Mouse (Mus musculus): ENCODE data around the gene Gm20662. TPM values are rescaled to one million over a fixed set of nuclear protein-coding genes. Genes with fewer than 3 reads are reported as not detected.

The Gm20662 gene
- polyA plus RNA-seq, 1 experiment from 2014 or later: 0.67 TPM

GRCm38 (mm10) chr9:108067900-108068299 is 71.8 kb downstream of the Gm20662 start:
- no peaks in the 10 kb centered on the region for H3K9me3 ChIP-seq (ENCODE audit: control insufficient read depth, low read length)
- peak; percentile 44; the same call in 1 of the 2 replicates for ATAC-seq
- no peaks in the 10 kb centered on the region for H3K4me1 ChIP-seq (replicated peaks; ENCODE audit: control insufficient read depth, insufficient read depth, low read length)
- H3K27ac ChIP-seq (ENCODE audit: low read length): no peak overlapping the region
- H3K36me3 ChIP-seq (ENCODE audit: control insufficient read depth, insufficient read depth): no peaks in the 10 kb centered on the region
- no peak overlapping the region for H3K9ac ChIP-seq (replicated peaks; ENCODE audit: low read depth, low read length)
- WGBS: 17% methylated on average over 8 of the region's 8 CpGs
- H3K27me3 ChIP-seq (replicated peaks; ENCODE audit: control insufficient read depth, insufficient read depth, low read length): no peaks in the 10 kb centered on the region
- no peak overlapping the region for H3K4me2 ChIP-seq (ENCODE audit: low read length)
- no peak overlapping the region for H3K4me3 ChIP-seq (replicated peaks; ENCODE audit: low read length)

- no peak for ATAC-seq
Observed at GRCm38 (mm10) chr9:108069007-108069406, 72.9 kb downstream of the Gm20662 start.

GRCm38 (mm10) chr9:108069529-108069928 is 73.4 kb downstream of the Gm20662 start:
- WGBS: 93% methylated on average over 7 of the region's 7 CpGs
- no peak overlapping the region for H3K27ac ChIP-seq (ENCODE audit: low read length)
- no peaks in the 10 kb centered on the region for H3K27me3 ChIP-seq (replicated peaks; ENCODE audit: control insufficient read depth, insufficient read depth, low read length)
- ATAC-seq: no peak
- H3K4me3 ChIP-seq (replicated peaks; ENCODE audit: low read length): no peak overlapping the region
- H3K9me3 ChIP-seq (ENCODE audit: control insufficient read depth, low read length): no peaks in the 10 kb centered on the region
- no peak overlapping the region for H3K9ac ChIP-seq (replicated peaks; ENCODE audit: low read depth, low read length)
- H3K4me1 ChIP-seq (replicated peaks; ENCODE audit: control insufficient read depth, insufficient read depth, low read length): no peaks in the 10 kb centered on the region
- no peak overlapping the region for H3K4me2 ChIP-seq (ENCODE audit: low read length)
- no peaks in the 10 kb centered on the region for H3K36me3 ChIP-seq (ENCODE audit: control insufficient read depth, insufficient read depth)

More at GRCm38 (mm10) chr9:108069007-108069406, 72.9 kb downstream of the Gm20662 start:
- no peak overlapping the region for H3K9ac ChIP-seq (replicated peaks; ENCODE audit: low read depth, low read length)
- H3K4me3 ChIP-seq (replicated peaks; ENCODE audit: low read length): no peak overlapping the region
- 95% methylated on average over 9 of the region's 9 CpGs for WGBS
- no peaks in the 10 kb centered on the region for H3K36me3 ChIP-seq (ENCODE audit: control insufficient read depth, insufficient read depth)
- no peak overlapping the region for H3K27ac ChIP-seq (ENCODE audit: low read length)
- H3K9me3 ChIP-seq (ENCODE audit: control insufficient read depth, low read length): no peaks in the 10 kb centered on the region
- no peak overlapping the region for H3K4me2 ChIP-seq (ENCODE audit: low read length)
- H3K27me3 ChIP-seq (replicated peaks; ENCODE audit: control insufficient read depth, insufficient read depth, low read length): no peaks in the 10 kb centered on the region
- no peaks in the 10 kb centered on the region for H3K4me1 ChIP-seq (replicated peaks; ENCODE audit: control insufficient read depth, insufficient read depth, low read length)

GRCm38 (mm10) chr9:108071801-108072200 is 75.7 kb downstream of the Gm20662 start:
- H3K9ac ChIP-seq (replicated peaks; ENCODE audit: low read depth, low read length): no peak overlapping the region
- H3K27ac ChIP-seq (ENCODE audit: low read length): no peak overlapping the region
- no peaks in the 10 kb centered on the region for H3K4me1 ChIP-seq (replicated peaks; ENCODE audit: control insufficient read depth, insufficient read depth, low read length)
- H3K36me3 ChIP-seq (ENCODE audit: control insufficient read depth, insufficient read depth): no peaks in the 10 kb centered on the region
- no peak for ATAC-seq
- no peaks in the 10 kb centered on the region for H3K27me3 ChIP-seq (replicated peaks; ENCODE audit: control insufficient read depth, insufficient read depth, low read length)
- H3K4me2 ChIP-seq (ENCODE audit: low read length): no peak overlapping the region
- no peaks in the 10 kb centered on the region for H3K9me3 ChIP-seq (ENCODE audit: control insufficient read depth, low read length)
- 90% methylated on average over 4 of the region's 4 CpGs for WGBS
- H3K4me3 ChIP-seq (replicated peaks; ENCODE audit: low read length): no peak overlapping the region

- Histone ChIP-seq H3K36me3 (ENCODE audit: control insufficient read depth, insufficient read depth) (no peaks in the 10 kb centered on the region), H3K27me3 (replicated peaks; ENCODE audit: control insufficient read depth, insufficient read depth, low read length) (no peaks in the 10 kb centered on the region), H3K4me1 (replicated peaks; ENCODE audit: control insufficient read depth, insufficient read depth, low read length) (no peaks in the 10 kb centered on the region), H3K9ac (replicated peaks; ENCODE audit: low read depth, low read length) (no peak overlapping the region), H3K27ac (ENCODE audit: low read length) (no peak overlapping the region), H3K9me3 (ENCODE audit: control insufficient read depth, low read length) (no peaks in the 10 kb centered on the region), H3K4me2 (ENCODE audit: low read length) (no peak overlapping the region), H3K4me3 (replicated peaks; ENCODE audit: low read length) (no peak overlapping the region)
- 55% methylated on average over 9 of the region's 9 CpGs for WGBS
- no peak for ATAC-seq
Observed at GRCm38 (mm10) chr9:108072481-108072924, 76.4 kb downstream of the Gm20662 start.

GRCm38 (mm10) chr9:108073141-108073930 is 77.2 kb downstream of the Gm20662 start:
- Histone ChIP-seq H3K9ac (replicated peaks; ENCODE audit: low read depth, low read length) (no peak overlapping the region), H3K4me1 (replicated peaks; ENCODE audit: control insufficient read depth, insufficient read depth, low read length) (peaks cover 6% of the 10 kb centered on the region), H3K4me3 (replicated peaks; ENCODE audit: low read length) (no peak overlapping the region), H3K27ac (ENCODE audit: low read length) (no peak overlapping the region), H3K9me3 (ENCODE audit: control insufficient read depth, low read length) (no peaks in the 10 kb centered on the region), H3K27me3 (replicated peaks; ENCODE audit: control insufficient read depth, insufficient read depth, low read length) (no peaks in the 10 kb centered on the region), H3K4me2 (ENCODE audit: low read length) (no peak overlapping the region), H3K36me3 (ENCODE audit: control insufficient read depth, insufficient read depth) (no peaks in the 10 kb centered on the region)
- WGBS: 64% methylated on average over 7 of the region's 7 CpGs
- no peak for ATAC-seq

- Histone ChIP-seq H3K27me3 (replicated peaks; ENCODE audit: control insufficient read depth, insufficient read depth, low read length) (peaks cover 22% of the 10 kb centered on the region), H3K9me3 (ENCODE audit: control insufficient read depth, low read length) (no peaks in the 10 kb centered on the region), H3K4me2 (ENCODE audit: low read length) (peak within 1 kb of the TSS; percentile 93), H3K36me3 (ENCODE audit: control insufficient read depth, insufficient read depth) (peaks cover 7% of the 10 kb centered on the region), H3K4me3 (replicated peaks; ENCODE audit: low read length) (peak within 1 kb of the TSS; percentile 98), H3K9ac (replicated peaks; ENCODE audit: low read depth, low read length) (peak within 1 kb of the TSS; percentile 99), H3K27ac (ENCODE audit: low read length) (no peak within 1 kb of the TSS), H3K4me1 (replicated peaks; ENCODE audit: control insufficient read depth, insufficient read depth, low read length) (peaks cover 17% of the 10 kb centered on the region)
- 83% methylated on average over 5 of the region's 5 CpGs for WGBS
- ATAC-seq: no peak
Observed at GRCm38 (mm10) chr9:108080168-108080567, 84.0 kb downstream of the Gm20662 start, which contains the start of gene Mst1. TSS of gene Mst1 (plus strand) at chr9:108080436.

- H3K9ac ChIP-seq (replicated peaks; ENCODE audit: low read depth, low read length): no peak overlapping the region
- no peaks in the 10 kb centered on the region for H3K9me3 ChIP-seq (ENCODE audit: control insufficient read depth, low read length)
- no peak overlapping the region for H3K27ac ChIP-seq (ENCODE audit: low read length)
- H3K4me2 ChIP-seq (ENCODE audit: low read length): peak overlapping the region; percentile 14
- no peak overlapping the region for H3K4me3 ChIP-seq (replicated peaks; ENCODE audit: low read length)
- 5% methylated on average over 19 of the region's 19 CpGs for WGBS
- peaks cover 13% of the 10 kb centered on the region for H3K36me3 ChIP-seq (ENCODE audit: control insufficient read depth, insufficient read depth)
- H3K4me1 ChIP-seq (replicated peaks; ENCODE audit: control insufficient read depth, insufficient read depth, low read length): peaks cover 17% of the 10 kb centered on the region
- no peak for ATAC-seq
- peaks cover 22% of the 10 kb centered on the region for H3K27me3 ChIP-seq (replicated peaks; ENCODE audit: control insufficient read depth, insufficient read depth, low read length)
Observed at GRCm38 (mm10) chr9:108082549-108082948, 86.4 kb downstream of the Gm20662 start.

- Histone ChIP-seq H3K9ac (replicated peaks; ENCODE audit: low read depth, low read length) (no peak within 1 kb of the TSS), H3K4me2 (ENCODE audit: low read length) (peak within 1 kb of the TSS; percentile 14)
- WGBS: 32% methylated on average over 12 of the region's 12 CpGs
Observed at GRCm38 (mm10) chr9:108082988-108083431, 86.9 kb downstream of the Gm20662 start, which contains the start of gene Rnf123. TSS of gene Rnf123 (minus strand) at chr9:108083346.

More at GRCm38 (mm10) chr9:108082988-108083431, 86.9 kb downstream of the Gm20662 start, which contains the start of gene Rnf123:
- peaks cover 22% of the 10 kb centered on the region for H3K27me3 ChIP-seq (replicated peaks; ENCODE audit: control insufficient read depth, insufficient read depth, low read length)
- no peak within 1 kb of the TSS for H3K27ac ChIP-seq (ENCODE audit: low read length)
- H3K36me3 ChIP-seq (ENCODE audit: control insufficient read depth, insufficient read depth): peaks cover 13% of the 10 kb centered on the region
- peaks cover 14% of the 10 kb centered on the region for H3K4me1 ChIP-seq (replicated peaks; ENCODE audit: control insufficient read depth, insufficient read depth, low read length)
- no peak within 1 kb of the TSS for H3K4me3 ChIP-seq (replicated peaks; ENCODE audit: low read length)
- no peak for ATAC-seq
- H3K9me3 ChIP-seq (ENCODE audit: control insufficient read depth, low read length): no peaks in the 10 kb centered on the region

All from forebrain, embryonic 16.5 days (tissue).